Mouse (Mus musculus) layer of hippocampus, adult 11-12 months (tissue): ENCODE measurements around the gene Hist1h4c.
"Not testable (repeated sequence)": the region's sequence is repeated elsewhere in the genome, so short reads cannot be mapped to it uniquely, and the experiment has no call there.

Experiments
- DNase-seq: peaks from one replicate; pipeline ENCODE4 v3.0.0; 2022; ENCODE audit warnings: low spot score

Gene Hist1h4c

DNA sequence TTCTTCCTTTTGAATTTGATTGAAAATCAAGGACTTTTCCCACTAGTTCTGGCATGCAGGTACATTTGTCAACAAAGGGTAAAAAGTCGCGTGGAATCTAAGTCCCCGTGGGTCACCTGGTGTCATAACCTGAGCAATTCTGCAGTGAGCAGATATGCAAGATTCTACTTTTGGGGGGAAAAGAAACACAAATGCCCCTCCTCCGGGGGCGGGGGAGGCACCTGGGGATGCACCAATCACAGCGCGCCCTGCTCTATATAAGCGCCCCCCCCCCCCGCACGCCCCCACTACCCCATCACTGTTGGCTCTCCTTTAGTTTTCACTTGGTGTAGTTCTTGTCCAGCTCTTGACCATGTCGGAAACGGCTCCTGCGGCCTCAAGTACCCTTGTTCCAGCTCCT lies 2.7 kb downstream of the Hist1h4c start, which contains the start of gene Hist1h1t:
TSS of gene Hist1h1t (plus strand) at position 301 of the 400 bp plus-strand sequence.
- DNase-seq, result no peak

DNA sequence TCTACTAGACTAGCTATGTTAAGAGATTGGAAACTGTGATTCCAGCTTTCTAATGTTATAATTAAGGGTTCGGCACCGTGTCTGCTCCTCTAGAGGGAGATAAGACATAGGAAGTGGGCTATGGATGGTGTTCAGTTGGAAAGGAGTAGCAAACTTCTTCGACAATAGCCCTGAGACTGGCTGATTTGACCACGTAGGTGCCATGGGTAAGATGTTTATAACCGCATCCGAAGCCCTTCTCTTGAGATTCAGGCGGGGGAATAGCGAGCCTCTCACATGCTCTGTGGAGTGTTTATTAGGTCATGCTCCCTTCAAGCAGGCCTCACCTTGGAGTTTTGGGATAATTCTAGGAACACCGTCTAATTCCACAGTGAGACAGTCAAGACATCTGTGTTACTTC lies 3.3 kb downstream of the Hist1h4c start:
- no peak for DNase-seq

DNA sequence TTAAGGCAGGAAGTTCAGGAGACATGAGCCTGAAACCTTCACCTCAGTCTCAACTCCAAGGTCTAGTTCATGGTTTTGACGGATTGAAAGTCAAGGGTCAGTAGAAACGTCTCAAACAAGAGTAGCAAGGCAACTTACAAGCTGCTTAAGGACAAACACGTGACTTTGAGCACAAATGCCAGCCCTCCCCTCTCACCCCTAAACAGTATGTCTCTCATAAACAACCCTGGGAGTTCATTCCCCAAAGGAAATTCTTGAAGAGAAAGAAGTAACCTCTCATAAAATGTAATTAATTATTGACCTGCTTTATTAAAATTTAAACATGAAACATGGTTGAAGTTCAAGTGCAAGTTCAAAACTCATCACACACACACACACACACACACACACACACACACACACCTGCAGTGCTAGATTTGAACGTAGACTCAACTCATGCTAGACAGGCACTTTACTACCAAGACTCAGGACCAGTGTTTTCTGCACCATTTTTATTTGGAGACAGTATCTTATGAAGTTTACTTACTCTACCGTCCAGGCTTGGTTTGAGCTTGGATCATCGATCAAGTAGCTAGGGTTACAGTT lies 4.3 kb downstream of the Hist1h4c start:
- DNase-seq, result no peak

DNA sequence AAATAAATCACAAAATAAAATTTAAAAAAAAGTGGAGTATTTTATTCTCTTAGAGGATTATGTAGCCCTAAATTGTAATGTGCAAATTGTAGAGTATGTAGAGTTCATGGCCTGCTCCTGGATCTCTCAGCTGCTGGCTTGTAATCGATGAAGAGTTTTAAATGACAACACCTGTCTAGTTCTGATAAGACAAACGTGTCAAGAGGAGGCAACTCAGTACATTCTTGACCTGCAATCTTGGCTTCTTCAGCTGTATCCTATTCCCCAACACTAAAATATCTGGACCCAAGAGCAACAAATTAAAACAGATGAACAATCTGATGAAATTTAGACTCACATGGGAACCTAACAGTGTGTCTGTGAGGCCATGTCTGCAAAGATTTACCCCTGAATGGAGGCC lies 8.8 kb downstream of the Hist1h4c start:
- no peak for DNase-seq

DNA sequence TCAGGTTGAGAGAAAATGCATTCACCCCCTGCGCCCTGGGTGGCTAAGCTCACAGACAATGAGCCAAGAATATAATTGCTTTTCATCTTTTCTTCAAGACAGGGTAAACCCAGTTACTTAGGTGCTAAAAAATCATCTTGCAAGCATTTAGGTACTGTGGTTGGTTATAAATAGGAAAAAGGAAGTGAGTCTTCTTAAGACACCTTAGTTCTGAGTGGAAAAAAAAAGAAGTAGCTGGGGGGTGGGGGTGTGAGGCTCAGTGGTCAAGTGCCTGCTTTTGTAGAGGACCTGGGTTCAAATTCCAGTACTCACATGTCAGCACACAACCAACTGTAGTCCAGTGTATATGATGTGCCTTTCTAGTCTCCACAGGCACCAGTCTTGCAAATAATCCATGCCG lies 9.3 kb downstream of the Hist1h4c start:
- no peak for DNase-seq

DNA sequence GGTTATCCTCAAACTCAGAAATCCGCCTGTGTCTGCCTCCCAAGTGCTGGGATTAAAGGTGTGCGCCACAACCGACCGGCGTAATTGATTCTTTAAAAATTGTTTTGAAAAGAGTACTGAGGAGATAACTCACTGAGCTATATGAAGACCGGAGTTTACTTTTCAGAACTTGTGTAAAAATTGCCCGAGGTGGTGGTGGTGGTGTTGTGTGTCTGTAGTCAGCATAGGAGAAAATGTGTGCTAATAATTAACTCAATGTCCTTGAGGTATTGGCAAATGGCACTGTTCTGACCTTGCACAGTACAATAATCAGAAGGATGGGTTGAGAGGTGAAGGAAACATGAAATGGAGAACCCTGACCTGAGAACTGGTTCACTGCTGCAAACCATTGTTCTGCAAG lies 10.3 kb downstream of the Hist1h4c start:
- no peak for DNase-seq

DNA sequence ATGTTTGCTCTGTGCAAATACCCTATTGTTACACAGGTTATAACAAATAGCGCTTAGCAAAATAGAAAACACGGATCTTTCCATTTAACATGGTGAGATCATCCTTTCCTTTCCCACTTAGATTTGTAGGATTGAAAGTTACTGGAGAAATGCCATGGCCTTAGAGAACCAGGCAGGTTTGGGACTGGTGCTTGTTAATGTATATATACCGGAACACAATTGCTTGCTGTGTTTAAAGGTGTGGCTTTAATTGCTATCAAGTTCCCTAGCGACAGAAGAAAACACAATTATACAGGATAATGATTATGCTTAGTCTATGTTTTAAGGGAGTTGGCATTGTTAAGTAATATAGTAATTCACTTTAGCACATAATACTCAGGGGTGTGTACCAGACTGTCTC lies 11.1 kb downstream of the Hist1h4c start:
- DNase-seq, result no peak

DNA sequence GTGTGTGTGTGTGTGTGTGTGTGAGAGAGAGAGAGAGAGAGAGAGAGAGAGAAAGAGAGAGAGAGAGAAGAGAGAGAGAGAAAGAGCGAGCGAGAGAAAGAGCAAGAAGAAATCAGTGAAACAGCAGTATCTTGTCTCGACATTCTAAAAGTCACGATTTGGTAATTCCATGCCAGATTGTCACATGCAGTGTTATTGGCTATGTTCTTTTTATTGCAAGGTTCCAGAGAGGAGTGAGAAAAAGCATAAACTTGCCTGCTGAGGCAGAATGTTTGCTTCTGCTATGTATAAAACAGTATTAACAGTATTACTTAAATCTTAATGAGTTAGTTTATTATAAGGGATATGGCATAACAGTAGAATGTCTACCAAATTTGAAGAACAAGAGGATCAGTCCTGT lies 12.3 kb downstream of the Hist1h4c start:
- no peak for DNase-seq

DNA sequence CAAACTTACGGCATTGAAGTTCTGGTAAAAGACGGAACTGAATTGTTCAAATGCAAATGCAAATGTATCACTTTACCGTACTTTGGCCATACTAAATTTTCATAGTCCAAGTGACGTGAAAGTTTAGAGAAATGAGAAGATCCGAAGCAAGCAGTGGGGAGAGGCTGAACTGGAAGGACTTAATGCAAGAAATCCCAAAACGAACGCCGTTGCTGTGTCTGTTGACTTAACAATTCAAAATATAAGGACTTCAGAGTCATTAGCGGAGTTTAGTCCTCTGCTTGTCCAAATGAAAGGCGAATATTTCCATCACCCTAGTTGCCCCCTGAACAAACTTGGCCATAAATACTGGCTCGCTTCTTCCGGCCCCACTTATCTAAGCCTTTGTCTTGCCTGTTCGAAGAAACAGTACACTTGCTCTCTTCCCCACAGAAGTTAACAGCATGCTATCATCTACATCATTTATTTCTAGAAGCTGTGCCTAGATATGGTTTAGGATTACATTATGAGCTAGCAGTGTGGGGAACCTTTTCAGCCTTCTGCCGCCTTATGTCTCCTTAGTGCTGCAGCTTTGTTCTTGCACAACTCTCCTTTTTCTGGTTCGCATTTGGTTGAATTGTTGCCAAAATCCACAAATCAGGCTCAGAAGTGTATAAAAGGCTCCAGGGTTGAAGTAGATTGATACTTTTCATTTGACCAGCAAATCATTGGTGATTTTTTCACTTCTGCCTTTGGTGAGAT lies 13.0 kb downstream of the Hist1h4c start:
- no peak for DNase-seq

DNA sequence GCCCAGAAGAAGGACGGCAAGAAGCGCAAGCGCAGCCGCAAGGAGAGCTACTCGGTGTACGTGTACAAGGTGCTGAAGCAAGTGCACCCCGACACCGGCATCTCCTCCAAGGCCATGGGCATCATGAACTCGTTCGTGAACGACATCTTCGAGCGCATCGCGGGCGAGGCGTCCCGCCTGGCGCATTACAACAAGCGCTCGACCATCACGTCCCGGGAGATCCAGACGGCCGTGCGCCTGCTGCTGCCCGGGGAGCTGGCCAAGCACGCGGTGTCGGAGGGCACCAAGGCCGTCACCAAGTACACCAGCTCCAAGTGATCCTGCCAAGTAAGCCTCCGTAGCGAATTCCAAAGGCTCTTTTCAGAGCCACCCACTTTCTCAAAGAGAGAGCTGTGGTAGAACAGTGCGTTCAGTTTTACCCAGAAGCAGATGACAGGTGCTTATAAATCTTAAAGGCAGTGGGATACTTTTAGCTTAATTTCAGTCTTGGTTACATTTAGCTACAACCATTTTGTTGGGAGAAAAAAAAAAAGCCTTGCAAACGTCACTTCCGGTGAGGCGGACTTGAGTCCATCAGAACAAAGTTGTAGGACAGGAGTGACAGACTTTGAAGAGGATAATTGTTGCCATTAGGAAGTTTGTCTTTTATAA lies 13.8 kb downstream of the Hist1h4c start:
- DNase-seq, result not testable (repeated sequence)

DNA sequence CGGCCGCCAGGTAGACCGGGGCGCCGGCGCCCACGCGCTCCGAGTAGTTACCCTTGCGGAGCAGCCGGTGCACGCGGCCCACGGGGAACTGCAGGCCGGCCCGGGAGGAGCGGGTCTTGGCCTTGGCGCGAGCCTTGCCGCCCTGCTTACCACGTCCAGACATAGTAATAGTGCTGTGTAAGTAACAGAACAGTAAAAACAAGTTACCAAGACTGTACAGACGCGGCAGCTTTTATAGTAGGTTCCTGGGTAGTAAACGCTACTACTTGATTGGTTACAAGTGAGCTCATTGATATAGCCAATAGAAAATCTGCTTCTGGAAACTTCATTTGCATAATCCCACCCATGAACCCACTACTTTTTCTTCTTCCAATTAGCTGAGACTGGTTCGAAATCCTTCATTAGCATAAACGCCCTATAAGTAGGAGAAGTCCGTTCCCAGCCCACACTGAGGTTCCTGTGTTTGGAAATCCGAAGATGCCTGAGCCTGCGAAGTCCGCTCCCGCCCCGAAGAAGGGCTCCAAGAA lies 14.4 kb downstream of the Hist1h4c start, which contains the start of the genes Hist1h2ac and Hist1h2bc:
TSS of gene Hist1h2ac (minus strand) at position 194 of the 527 bp plus-strand sequence.
TSS of gene Hist1h2bc (plus strand) at position 445 of the 527 bp plus-strand sequence.
- peak; percentile 89 for DNase-seq

DNA sequence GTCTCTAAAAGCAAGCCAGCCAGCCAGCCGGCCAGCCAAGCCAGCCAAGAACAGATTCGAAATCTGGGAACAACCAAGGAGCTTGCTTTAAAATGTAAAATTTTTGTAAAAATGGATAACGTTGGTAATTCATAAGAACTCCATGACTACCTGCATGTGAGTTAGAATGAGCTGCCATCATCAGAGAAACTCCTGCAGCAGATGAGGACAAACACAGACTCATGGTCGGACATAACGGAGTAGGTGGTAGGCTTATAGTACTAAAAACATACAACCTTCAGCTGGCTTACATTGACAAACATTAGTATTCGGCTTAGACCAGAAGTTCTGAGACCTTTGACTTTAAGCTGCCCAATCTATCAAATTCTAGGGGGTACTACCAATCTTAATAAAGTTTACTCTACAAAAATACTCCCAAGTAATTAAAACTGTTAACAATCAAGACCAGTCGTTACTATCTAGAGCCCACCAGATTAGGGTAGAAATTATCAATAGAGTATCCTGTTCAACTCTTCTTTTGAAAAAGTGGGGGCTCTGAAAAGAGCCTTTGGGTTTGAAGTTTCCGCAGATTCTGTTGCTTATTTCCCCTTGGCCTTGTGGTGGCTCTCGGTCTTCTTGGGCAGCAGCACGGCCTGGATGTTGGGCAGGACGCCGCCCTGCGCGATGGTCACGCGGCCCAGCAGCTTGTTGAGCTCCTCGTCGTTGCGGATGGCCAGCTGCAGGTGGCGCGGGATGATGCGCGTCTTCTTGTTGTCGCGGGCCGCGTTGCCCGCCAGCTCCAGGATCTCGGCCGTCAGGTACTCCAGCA lies 15.1 kb downstream of the Hist1h4c start:
- DNase-seq, result not testable (repeated sequence)

DNA sequence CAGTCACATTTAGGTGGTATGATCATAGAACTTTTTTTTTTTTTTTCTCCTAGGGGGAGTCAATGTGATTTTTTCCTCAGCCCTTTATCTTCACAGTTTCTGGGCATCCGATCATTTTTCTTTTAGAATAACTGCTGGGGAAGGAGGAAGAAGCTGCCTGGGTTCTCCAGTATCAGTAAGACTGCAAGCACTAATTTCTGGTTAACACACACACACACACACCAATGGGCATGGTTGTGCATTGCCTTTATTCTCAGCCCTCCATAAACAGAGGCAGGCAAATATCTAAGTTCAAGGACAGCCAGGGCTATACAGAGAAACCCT lies 15.7 kb downstream of the Hist1h4c start:
- no peak for DNase-seq

DNA sequence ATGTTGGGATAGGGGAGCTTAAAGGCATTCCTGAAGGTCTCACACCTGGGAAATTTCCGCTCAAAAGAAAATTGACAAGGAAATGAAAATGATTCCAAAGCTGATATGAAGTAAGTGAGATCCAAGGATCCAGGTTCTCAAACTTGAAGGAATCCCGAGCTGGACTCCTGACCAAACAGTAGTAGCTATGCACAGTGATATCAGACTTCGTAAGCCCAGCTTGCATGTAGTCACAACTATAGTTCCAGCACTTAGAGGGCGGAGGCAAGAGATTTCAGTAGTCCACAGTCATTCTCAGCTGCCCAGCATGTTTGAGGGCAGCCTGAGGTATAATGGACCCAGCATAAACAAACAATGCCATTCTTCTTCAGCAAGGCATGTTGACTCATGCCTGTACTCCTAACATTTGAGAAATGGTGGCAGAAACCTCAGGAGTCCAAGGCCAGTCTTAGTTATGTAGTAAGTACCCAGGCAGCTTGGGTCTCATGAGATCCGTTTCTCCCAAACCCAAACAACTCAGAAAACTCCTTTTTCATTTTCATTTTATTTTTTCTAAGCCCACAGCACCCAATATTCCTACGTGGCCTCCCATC lies 16.2 kb downstream of the Hist1h4c start:
- no peak for DNase-seq

DNA sequence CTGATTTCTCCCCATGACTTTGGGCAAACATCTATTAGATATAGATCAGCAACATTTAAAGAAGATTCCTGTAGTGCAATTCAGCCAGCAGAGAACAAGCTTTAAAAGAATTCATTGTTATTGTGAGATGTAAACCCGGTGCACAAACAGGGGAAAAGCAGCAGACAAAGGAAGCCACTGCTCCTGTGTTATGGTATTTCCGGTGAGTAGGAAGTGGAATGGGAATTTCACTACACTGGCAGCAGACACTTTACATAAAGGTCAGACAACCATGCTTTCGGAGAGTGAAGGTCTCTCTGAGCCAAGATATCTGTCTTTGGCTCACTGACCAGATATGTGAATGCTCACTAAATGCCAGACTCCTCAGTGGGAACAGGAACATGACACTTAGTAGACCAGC lies 35.7 kb downstream of the Hist1h4c start:
- no peak for DNase-seq

DNA sequence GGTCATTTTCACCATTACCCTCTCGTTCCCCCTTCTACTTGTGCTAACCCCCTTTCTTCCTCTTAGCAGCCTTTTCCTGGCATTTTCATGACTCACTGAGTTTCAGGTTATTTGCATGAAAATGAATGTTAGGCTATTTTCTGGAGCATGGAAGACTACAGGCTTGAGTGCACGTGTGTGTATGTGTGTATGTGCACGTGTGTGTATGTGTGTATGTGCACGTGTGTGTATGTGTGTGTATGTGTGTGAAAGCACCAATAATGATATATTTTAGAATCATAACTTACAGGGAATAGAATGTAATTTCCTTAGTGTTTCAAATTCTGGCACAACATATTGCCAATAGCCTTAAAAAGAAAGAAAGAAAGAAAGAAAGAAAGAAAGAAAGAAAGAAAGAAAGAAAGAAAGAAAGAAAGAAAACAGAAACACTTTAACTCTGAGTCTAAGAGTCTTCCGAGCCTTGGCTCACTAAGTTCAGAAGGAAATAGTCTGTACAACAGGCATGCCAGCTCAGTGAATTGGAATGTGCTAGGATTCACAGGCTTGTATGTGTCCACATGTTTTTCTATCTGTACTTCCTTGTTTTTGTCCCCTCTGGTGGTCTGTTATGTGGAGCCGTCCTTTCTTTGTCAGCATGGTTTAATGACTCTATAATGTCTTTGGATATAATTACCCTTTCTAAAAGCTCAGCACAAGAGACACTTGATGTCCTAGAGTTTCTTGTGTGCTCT lies 38.5 kb downstream of the Hist1h4c start:
- no peak for DNase-seq
